Mouse (Mus musculus): Measurements from ENCODE around the gene Olfr353.

- TF ChIP-seq POLR2A (IDR thresholded peaks at IDR 0.05; ENCODE audit: borderline replicate concordance, extremely low read depth, low read depth, low read length) (no peak), CTCF (IDR thresholded peaks at IDR 0.05; ENCODE audit: insufficient read depth, low read length) (no peak)
Measured at GRCm38 (mm10) chr2:36936821-36937220, 44.1 kb upstream of the Olfr353 start, which contains the start of gene Olfr356.
